Comparison of ENCODE assay signal across 7 mouse cellular contexts in genomic region chr13:20090133-20090710, GRCm38 (mm10). TPM values are rescaled to one million over a fixed set of nuclear protein-coding genes. Genes with fewer than 3 reads are reported as not detected.
DNase-seq lines count a peak whose midpoint lies in the region; ATAC-seq lines count a peak whose summit lies in the region.

Gene Elmo1 (plus strand): TSS chr13:20090596.

- H3K4me1 ChIP-seq in embryonic facial prominence, embryonic 10.5 days = peaks cover 11% of the 10 kb centered on the region; the same call in 1 of the 2 replicates
- H3K4me1 ChIP-seq in intestine, embryonic 14.5 days (replicated peaks; ENCODE audit: control insufficient read depth, insufficient read depth, low read length) = no peaks in the 10 kb centered on the region
- H3K4me1 ChIP-seq in megakaryocyte, embryonic 14.5 days = peaks cover 42% of the 10 kb centered on the region

- peak within 1 kb of the TSS; percentile 78 for H3K4me2 ChIP-seq in intestine, embryonic 14.5 days (ENCODE audit: low read length)

- peak; percentile 76 for DNase-seq in adrenal gland, postnatal 25 days
- peak; percentile 84 for DNase-seq in embryonic facial prominence, embryonic 10.5 days (ENCODE audit: low spot score)
- DNase-seq in gastrocnemius, postnatal 4 days (ENCODE audit: low spot score in 2 of 2) = peak in 1 of 2 experiments; percentile 79
- peak; percentile 86 for DNase-seq in intestine, embryonic 14.5 days (ENCODE audit: low spot score)
- peak; percentile 59 to 65 for DNase-seq in left cerebral cortex, postnatal 14 days (ENCODE audit: low spot score in 2 of 2)
- peak; percentile 66 for DNase-seq in right cerebral cortex, postnatal 14 days

- peaks cover 37% of the 10 kb centered on the region for H3K27me3 ChIP-seq in embryonic facial prominence, embryonic 10.5 days (replicated peaks; ENCODE audit: low read depth, poor library complexity, severe bottlenecking)
- H3K27me3 ChIP-seq in intestine, embryonic 14.5 days (replicated peaks; ENCODE audit: control insufficient read depth, insufficient read depth, low read length) = peaks cover 4% of the 10 kb centered on the region; the same call in 1 of the 2 replicates
- H3K27me3 ChIP-seq in megakaryocyte, embryonic 14.5 days (replicated peaks) = peaks cover 58% of the 10 kb centered on the region

- peak within 1 kb of the TSS; percentile 85 for H3K4me3 ChIP-seq in embryonic facial prominence, embryonic 10.5 days
- H3K4me3 ChIP-seq in intestine, embryonic 14.5 days (ENCODE audit: low read depth, low read length) = peak within 1 kb of the TSS; percentile 63
- peak within 1 kb of the TSS; percentile 94 for H3K4me3 ChIP-seq in megakaryocyte, embryonic 14.5 days (replicated peaks)

- intact Hi-C loops in left cerebral cortex, postnatal 14 days (cut with DNase I) = loop anchor here (5.0 to 10.0 kb wide), 4 partner anchors 42 to 185 kb away; no protein-coding TSS in a partner anchor

- peak within 1 kb of the TSS; percentile 86 for H3K27ac ChIP-seq in embryonic facial prominence, embryonic 10.5 days (replicated peaks)
- H3K27ac ChIP-seq in intestine, embryonic 14.5 days (ENCODE audit: low read depth) = peak within 1 kb of the TSS; percentile 72

- peak within 1 kb of the TSS; percentile 66 for H3K9ac ChIP-seq in intestine, embryonic 14.5 days (ENCODE audit: low read length)

- ATAC-seq in intestine, embryonic 14.5 days (replicated peaks; ENCODE audit: low FRiP score, low TSS enrichment, low read depth) = peak; percentile 72

- WGBS in embryonic facial prominence, embryonic 10.5 days = under 1% methylated on average over 49 of the region's 49 CpGs
- WGBS in intestine, embryonic 14.5 days = under 1% methylated on average over 46 of the region's 49 CpGs

- H3K36me3 ChIP-seq in embryonic facial prominence, embryonic 10.5 days (replicated peaks) = no peaks in the 10 kb centered on the region
- H3K36me3 ChIP-seq in intestine, embryonic 14.5 days (ENCODE audit: control insufficient read depth, insufficient read depth, low read length) = no peaks in the 10 kb centered on the region
- H3K36me3 ChIP-seq in megakaryocyte, embryonic 14.5 days (replicated peaks; ENCODE audit: low read length) = no peaks in the 10 kb centered on the region

- peaks cover 3% of the 10 kb centered on the region; the same call in 1 of the 2 replicates for H3K9me3 ChIP-seq in embryonic facial prominence, embryonic 10.5 days
- no peaks in the 10 kb centered on the region for H3K9me3 ChIP-seq in intestine, embryonic 14.5 days (ENCODE audit: control insufficient read depth, low read length)
- H3K9me3 ChIP-seq in megakaryocyte, embryonic 14.5 days = peaks cover 10% of the 10 kb centered on the region

RNA-seq across cellular contexts. Expression of gene Elmo1, which starts in this region (rescaled TPM):
- total RNA-seq in adrenal gland, postnatal 25 days (2021) = 18.8 and 22.2 TPM in 2 replicates
- 9.0 and 9.8 TPM in 2 replicates for polyA plus RNA-seq in embryonic facial prominence, embryonic 10.5 days (2016; fragmentation: Nextera tagmentation; extraction: Ambion mirVana)
- total RNA-seq in gastrocnemius, postnatal 4 days (2021) = 10 to 100 TPM; 23.6 to 27.7 TPM
- 16.6 and 19.7 TPM in 2 replicates for polyA plus RNA-seq in intestine, embryonic 14.5 days (2014; fragmentation: Nextera tagmentation; extraction: Ambion mirVana)
- 10 to 100 TPM; 48.1 to 52.2 TPM for total RNA-seq in left cerebral cortex, postnatal 14 days (2021)
- polyA plus RNA-seq in megakaryocyte, embryonic 14.5 days (2012; ENCODE audit: insufficient read depth, low replicate concordance) = 0.68 TPM in 1 of 2 replicates, not detected in the other
